Mouse (Mus musculus): ENCODE measurements at regions not wholly inside any gene's neighbourhood (a gene's known extent, or its start where the extent isn't known, plus 50 kb on each side); places are given as distances from the start of the nearest gene placed in this dataset.

GRCm38 (mm10) chr11:57920263-57920662 is 87.6 kb upstream of the Hand1 start:
- no peak overlapping the region for H3K27ac ChIP-seq (ENCODE audit: insufficient read depth, low read depth, low read length)
- H3K27me3 ChIP-seq (ENCODE audit: control insufficient read depth, insufficient read depth, low read length): no peaks in the 10 kb centered on the region
- WGBS: 93% methylated on average over 2 of the region's 2 CpGs
- no peaks in the 10 kb centered on the region for H3K4me1 ChIP-seq (ENCODE audit: control insufficient read depth, insufficient read depth, insufficient read length, low read length)
- no peak overlapping the region for H3K4me3 ChIP-seq (ENCODE audit: low read depth, low read length)
- no peaks in the 10 kb centered on the region for H3K36me3 ChIP-seq (ENCODE audit: control insufficient read depth, insufficient read depth, low read length)
- no peak for TF ChIP-seq POLR2A (IDR thresholded peaks at IDR 0.05; ENCODE audit: low read depth, low read length)
- no peak for TF ChIP-seq CTCF (IDR thresholded peaks at IDR 0.05; ENCODE audit: extremely low read depth, insufficient read length, insufficient replicate concordance, low read depth, low read length)

GRCm38 (mm10) chr11:57918447-57919059 is 85.9 kb upstream of the Hand1 start:
- Histone ChIP-seq H3K4me3 (ENCODE audit: low read depth, low read length) (no peak overlapping the region), H3K27me3 (ENCODE audit: control insufficient read depth, insufficient read depth, low read length) (no peaks in the 10 kb centered on the region), H3K36me3 (ENCODE audit: control insufficient read depth, insufficient read depth, low read length) (no peaks in the 10 kb centered on the region), H3K4me1 (ENCODE audit: control insufficient read depth, insufficient read depth, insufficient read length, low read length) (no peaks in the 10 kb centered on the region), H3K27ac (ENCODE audit: insufficient read depth, low read depth, low read length) (no peak overlapping the region)
- TF ChIP-seq CTCF (IDR thresholded peaks at IDR 0.05; ENCODE audit: extremely low read depth, insufficient read length, insufficient replicate concordance, low read depth, low read length) (no peak), POLR2A (IDR thresholded peaks at IDR 0.05; ENCODE audit: low read depth, low read length) (no peak)
- 91% methylated on average over 18 of the region's 18 CpGs for WGBS

- H3K27me3 ChIP-seq (ENCODE audit: control insufficient read depth, insufficient read depth, low read length): no peaks in the 10 kb centered on the region
- 71% methylated on average over 5 of the region's 5 CpGs for whole genome bisulfite sequencing
- H3K4me1 ChIP-seq (ENCODE audit: control insufficient read depth, insufficient read depth, insufficient read length, low read length): no peaks in the 10 kb centered on the region
- TF ChIP-seq POLR2A (IDR thresholded peaks at IDR 0.05; ENCODE audit: low read depth, low read length): no peak
- no peak for TF ChIP-seq CTCF (IDR thresholded peaks at IDR 0.05; ENCODE audit: extremely low read depth, insufficient read length, insufficient replicate concordance, low read depth, low read length)
- no peak overlapping the region for H3K27ac ChIP-seq (ENCODE audit: insufficient read depth, low read depth, low read length)
- H3K36me3 ChIP-seq (ENCODE audit: control insufficient read depth, insufficient read depth, low read length): no peaks in the 10 kb centered on the region
- H3K4me3 ChIP-seq (ENCODE audit: low read depth, low read length): no peak overlapping the region
Measured at GRCm38 (mm10) chr11:57917974-57918373, 85.4 kb upstream of the Hand1 start.

- H3K27ac ChIP-seq (ENCODE audit: insufficient read depth, low read depth, low read length): no peak overlapping the region
- no peaks in the 10 kb centered on the region for H3K27me3 ChIP-seq (ENCODE audit: control insufficient read depth, insufficient read depth, low read length)
- no peak overlapping the region for H3K4me3 ChIP-seq (ENCODE audit: low read depth, low read length)
- WGBS: 16% methylated on average over 6 of the region's 6 CpGs
- TF ChIP-seq POLR2A (IDR thresholded peaks at IDR 0.05; ENCODE audit: low read depth, low read length) (no peak), CTCF (IDR thresholded peaks at IDR 0.05; ENCODE audit: extremely low read depth, insufficient read length, insufficient replicate concordance, low read depth, low read length) (no peak)
- no peaks in the 10 kb centered on the region for H3K36me3 ChIP-seq (ENCODE audit: control insufficient read depth, insufficient read depth, low read length)
- no peaks in the 10 kb centered on the region for H3K4me1 ChIP-seq (ENCODE audit: control insufficient read depth, insufficient read depth, insufficient read length, low read length)
Measured at GRCm38 (mm10) chr11:57916016-57916415, 83.4 kb upstream of the Hand1 start.

GRCm38 (mm10) chr11:57913801-57914560 is 81.4 kb upstream of the Hand1 start:
- WGBS: 61% methylated on average over 3 of the region's 3 CpGs
- TF ChIP-seq CTCF (IDR thresholded peaks at IDR 0.05; ENCODE audit: extremely low read depth, insufficient read length, insufficient replicate concordance, low read depth, low read length): no peak
- no peak for TF ChIP-seq POLR2A (IDR thresholded peaks at IDR 0.05; ENCODE audit: low read depth, low read length)
- H3K27ac ChIP-seq (ENCODE audit: insufficient read depth, low read depth, low read length): no peak overlapping the region
- H3K27me3 ChIP-seq (ENCODE audit: control insufficient read depth, insufficient read depth, low read length): no peaks in the 10 kb centered on the region
- no peaks in the 10 kb centered on the region for H3K4me1 ChIP-seq (ENCODE audit: control insufficient read depth, insufficient read depth, insufficient read length, low read length)
- no peak overlapping the region for H3K4me3 ChIP-seq (ENCODE audit: low read depth, low read length)
- H3K36me3 ChIP-seq (ENCODE audit: control insufficient read depth, insufficient read depth, low read length): no peaks in the 10 kb centered on the region

GRCm38 (mm10) chr11:57913020-57913699 is 80.5 kb upstream of the Hand1 start:
- no peaks in the 10 kb centered on the region for H3K4me1 ChIP-seq (ENCODE audit: control insufficient read depth, insufficient read depth, insufficient read length, low read length)
- WGBS: 42% methylated on average over 14 of the region's 14 CpGs

GRCm38 (mm10) chr11:57911698-57912283 is 79.2 kb upstream of the Hand1 start:
- TF ChIP-seq CTCF (IDR thresholded peaks at IDR 0.05; ENCODE audit: extremely low read depth, insufficient read length, insufficient replicate concordance, low read depth, low read length): no peak
- no peak for TF ChIP-seq POLR2A (IDR thresholded peaks at IDR 0.05; ENCODE audit: low read depth, low read length)
- Histone ChIP-seq H3K36me3 (ENCODE audit: control insufficient read depth, insufficient read depth, low read length) (no peaks in the 10 kb centered on the region), H3K27ac (ENCODE audit: insufficient read depth, low read depth, low read length) (no peak overlapping the region), H3K4me3 (ENCODE audit: low read depth, low read length) (no peak overlapping the region), H3K4me1 (ENCODE audit: control insufficient read depth, insufficient read depth, insufficient read length, low read length) (no peaks in the 10 kb centered on the region), H3K27me3 (ENCODE audit: control insufficient read depth, insufficient read depth, low read length) (no peaks in the 10 kb centered on the region)
- 50% methylated on average over 10 of the region's 10 CpGs for WGBS

More at GRCm38 (mm10) chr11:57913020-57913699, 80.5 kb upstream of the Hand1 start:
- Histone ChIP-seq H3K36me3 (ENCODE audit: control insufficient read depth, insufficient read depth, low read length) (no peaks in the 10 kb centered on the region), H3K27me3 (ENCODE audit: control insufficient read depth, insufficient read depth, low read length) (no peaks in the 10 kb centered on the region), H3K27ac (ENCODE audit: insufficient read depth, low read depth, low read length) (no peak overlapping the region), H3K4me3 (ENCODE audit: low read depth, low read length) (no peak overlapping the region)
- no peak for TF ChIP-seq POLR2A (IDR thresholded peaks at IDR 0.05; ENCODE audit: low read depth, low read length)
- TF ChIP-seq CTCF (IDR thresholded peaks at IDR 0.05; ENCODE audit: extremely low read depth, insufficient read length, insufficient replicate concordance, low read depth, low read length): no peak

All from small intestine, adult 2 months (tissue).